Mouse (Mus musculus): ENCODE measurements at regions not wholly inside any gene's neighbourhood (a gene's known extent, or its start where the extent isn't known, plus 50 kb on each side); places are given as distances from the start of the nearest gene placed in this dataset.

- H3K4me1 ChIP-seq (ENCODE audit: control insufficient read depth, insufficient read depth, low read length): peaks cover 12% of the 10 kb centered on the region
- H3K27ac ChIP-seq (ENCODE audit: low read depth, low read length): no peak overlapping the region
- no peak overlapping the region for H3K4me3 ChIP-seq (ENCODE audit: low read depth, low read length)
- H3K9me3 ChIP-seq (ENCODE audit: control insufficient read depth, low read length): no peaks in the 10 kb centered on the region
- no peak for ATAC-seq (ENCODE audit: low read depth)
- WGBS: 74% methylated on average over 6 of the region's 6 CpGs
- no peak overlapping the region for H3K9ac ChIP-seq (replicated peaks; ENCODE audit: low read depth, low read length)
- no peak overlapping the region for H3K4me2 ChIP-seq (ENCODE audit: low read depth, low read length)
- no peaks in the 10 kb centered on the region for H3K36me3 ChIP-seq (ENCODE audit: control insufficient read depth, insufficient read depth, low read length)
- no peaks in the 10 kb centered on the region for H3K27me3 ChIP-seq (ENCODE audit: control insufficient read depth, insufficient read depth, low read length)
These were observed 1134.8 kb upstream of the Gulo start for GRCm38 (mm10) chr14:67143826-67144225.

- H3K4me2 ChIP-seq (ENCODE audit: low read depth, low read length): no peak overlapping the region
- no peak overlapping the region for H3K4me3 ChIP-seq (ENCODE audit: low read depth, low read length)
- H3K36me3 ChIP-seq (ENCODE audit: control insufficient read depth, insufficient read depth, low read length): no peaks in the 10 kb centered on the region
- no peaks in the 10 kb centered on the region for H3K27me3 ChIP-seq (ENCODE audit: control insufficient read depth, insufficient read depth, low read length)
- WGBS: 80% methylated on average over 6 of the region's 6 CpGs
- no peaks in the 10 kb centered on the region for H3K9me3 ChIP-seq (ENCODE audit: control insufficient read depth, low read length)
- ATAC-seq (ENCODE audit: low read depth): peak; percentile 22; the same call in 1 of the 2 replicates
- H3K27ac ChIP-seq (ENCODE audit: low read depth, low read length): peak overlapping the region; percentile 46; the same call in 1 of the 2 replicates
- H3K4me1 ChIP-seq (ENCODE audit: control insufficient read depth, insufficient read depth, low read length): peaks cover 12% of the 10 kb centered on the region
- H3K9ac ChIP-seq (replicated peaks; ENCODE audit: low read depth, low read length): no peak overlapping the region
These were observed 1133.7 kb upstream of the Gulo start for GRCm38 (mm10) chr14:67142556-67143250.

GRCm38 (mm10) chr14:67141581-67142441, 1132.8 kb upstream of the Gulo start:
- Histone ChIP-seq H3K27ac (ENCODE audit: low read depth, low read length) (peak overlapping the region; percentile 46), H3K9me3 (ENCODE audit: control insufficient read depth, low read length) (no peaks in the 10 kb centered on the region), H3K9ac (replicated peaks; ENCODE audit: low read depth, low read length) (0 out of 2 replicates have a peak overlapping the region, but pooled peaks have one; percentile 8), H3K27me3 (ENCODE audit: control insufficient read depth, insufficient read depth, low read length) (no peaks in the 10 kb centered on the region), H3K4me2 (ENCODE audit: low read depth, low read length) (peak overlapping the region; percentile 14; the same call in 1 of the 2 replicates), H3K4me1 (ENCODE audit: control insufficient read depth, insufficient read depth, low read length) (peaks cover 12% of the 10 kb centered on the region), H3K36me3 (ENCODE audit: control insufficient read depth, insufficient read depth, low read length) (no peaks in the 10 kb centered on the region), H3K4me3 (ENCODE audit: low read depth, low read length) (no peak overlapping the region)
- 24% methylated on average over 15 of the region's 15 CpGs for WGBS
- ATAC-seq (ENCODE audit: low read depth): peak; percentile 74; the same call in 1 of the 2 replicates

- Histone ChIP-seq H3K36me3 (ENCODE audit: control insufficient read depth, insufficient read depth, low read length) (no peaks in the 10 kb centered on the region), H3K4me1 (ENCODE audit: control insufficient read depth, insufficient read depth, low read length) (peaks cover 12% of the 10 kb centered on the region), H3K4me3 (ENCODE audit: low read depth, low read length) (no peak overlapping the region), H3K27ac (ENCODE audit: low read depth, low read length) (peak overlapping the region; percentile 5; the same call in 1 of the 2 replicates), H3K9ac (replicated peaks; ENCODE audit: low read depth, low read length) (0 out of 2 replicates have a peak overlapping the region, but pooled peaks have one; percentile 8), H3K27me3 (ENCODE audit: control insufficient read depth, insufficient read depth, low read length) (no peaks in the 10 kb centered on the region), H3K4me2 (ENCODE audit: low read depth, low read length) (no peak overlapping the region), H3K9me3 (ENCODE audit: control insufficient read depth, low read length) (no peaks in the 10 kb centered on the region)
- WGBS: 66% methylated on average over 7 of the region's 7 CpGs
- no peak for ATAC-seq (ENCODE audit: low read depth)
These were observed 1132.1 kb upstream of the Gulo start for GRCm38 (mm10) chr14:67141151-67141550.

GRCm38 (mm10) chr14:67139674-67140073, 1130.7 kb upstream of the Gulo start:
- Histone ChIP-seq H3K9me3 (ENCODE audit: control insufficient read depth, low read length) (no peaks in the 10 kb centered on the region), H3K27ac (ENCODE audit: low read depth, low read length) (no peak overlapping the region), H3K27me3 (ENCODE audit: control insufficient read depth, insufficient read depth, low read length) (no peaks in the 10 kb centered on the region), H3K9ac (replicated peaks; ENCODE audit: low read depth, low read length) (no peak overlapping the region), H3K4me2 (ENCODE audit: low read depth, low read length) (no peak overlapping the region), H3K36me3 (ENCODE audit: control insufficient read depth, insufficient read depth, low read length) (no peaks in the 10 kb centered on the region), H3K4me1 (ENCODE audit: control insufficient read depth, insufficient read depth, low read length) (peaks cover 17% of the 10 kb centered on the region), H3K4me3 (ENCODE audit: low read depth, low read length) (no peak overlapping the region)
- ATAC-seq (ENCODE audit: low read depth): no peak

GRCm38 (mm10) chr14:67139152-67139551, 1130.1 kb upstream of the Gulo start:
- no peak overlapping the region for H3K9ac ChIP-seq (replicated peaks; ENCODE audit: low read depth, low read length)
- no peak overlapping the region for H3K4me3 ChIP-seq (ENCODE audit: low read depth, low read length)
- H3K27me3 ChIP-seq (ENCODE audit: control insufficient read depth, insufficient read depth, low read length): no peaks in the 10 kb centered on the region
- no peak for ATAC-seq (ENCODE audit: low read depth)
- H3K4me1 ChIP-seq (ENCODE audit: control insufficient read depth, insufficient read depth, low read length): peaks cover 17% of the 10 kb centered on the region
- H3K36me3 ChIP-seq (ENCODE audit: control insufficient read depth, insufficient read depth, low read length): no peaks in the 10 kb centered on the region
- 67% methylated on average over 5 of the region's 5 CpGs for WGBS
- H3K27ac ChIP-seq (ENCODE audit: low read depth, low read length): no peak overlapping the region
- no peak overlapping the region for H3K4me2 ChIP-seq (ENCODE audit: low read depth, low read length)
- H3K9me3 ChIP-seq (ENCODE audit: control insufficient read depth, low read length): no peaks in the 10 kb centered on the region

- ATAC-seq (ENCODE audit: low read depth): no peak
- no peak overlapping the region for H3K4me3 ChIP-seq (ENCODE audit: low read depth, low read length)
- peaks cover 5% of the 10 kb centered on the region; the same call in 1 of the 2 replicates for H3K4me1 ChIP-seq (ENCODE audit: control insufficient read depth, insufficient read depth, low read length)
- H3K9ac ChIP-seq (replicated peaks; ENCODE audit: low read depth, low read length): no peak overlapping the region
- H3K36me3 ChIP-seq (ENCODE audit: control insufficient read depth, insufficient read depth, low read length): no peaks in the 10 kb centered on the region
- no peaks in the 10 kb centered on the region for H3K9me3 ChIP-seq (ENCODE audit: control insufficient read depth, low read length)
- WGBS: 35% methylated on average over 2 of the region's 2 CpGs
- no peak overlapping the region for H3K4me2 ChIP-seq (ENCODE audit: low read depth, low read length)
- no peak overlapping the region for H3K27ac ChIP-seq (ENCODE audit: low read depth, low read length)
- H3K27me3 ChIP-seq (ENCODE audit: control insufficient read depth, insufficient read depth, low read length): no peaks in the 10 kb centered on the region
These were observed 1127.1 kb upstream of the Gulo start for GRCm38 (mm10) chr14:67136141-67136498.

- Histone ChIP-seq H3K9me3 (ENCODE audit: control insufficient read depth, low read length) (no peaks in the 10 kb centered on the region), H3K27me3 (ENCODE audit: control insufficient read depth, insufficient read depth, low read length) (no peaks in the 10 kb centered on the region), H3K36me3 (ENCODE audit: control insufficient read depth, insufficient read depth, low read length) (no peaks in the 10 kb centered on the region), H3K27ac (ENCODE audit: low read depth, low read length) (peak overlapping the region; percentile 75), H3K4me2 (ENCODE audit: low read depth, low read length) (no peak overlapping the region), H3K9ac (replicated peaks; ENCODE audit: low read depth, low read length) (no peak overlapping the region), H3K4me1 (ENCODE audit: control insufficient read depth, insufficient read depth, low read length) (peaks cover 5% of the 10 kb centered on the region; the same call in 1 of the 2 replicates), H3K4me3 (ENCODE audit: low read depth, low read length) (no peak overlapping the region)
- ATAC-seq (ENCODE audit: low read depth): peak; percentile 95
- 33% methylated on average over 18 of the region's 18 CpGs for WGBS
These were observed 1126.5 kb upstream of the Gulo start for GRCm38 (mm10) chr14:67135221-67136140.
